Comparison of ENCODE assay signal across 7 mouse cellular contexts in genomic region chr6:108184847-108185684, GRCm38 (mm10). TPM values are rescaled to one million over a fixed set of nuclear protein-coding genes. Genes with fewer than 3 reads are reported as not detected.
DNase-seq lines count a peak whose midpoint lies in the region; ATAC-seq lines count a peak whose summit lies in the region.

TSS of gene Sumf1 (minus strand) at chr6:108185582.

- peak within 1 kb of the TSS; percentile 90 for H3K4me2 ChIP-seq in intestine, embryonic 16.5 days (ENCODE audit: low read depth, low read length)
- peak within 1 kb of the TSS; percentile 55 for H3K4me2 ChIP-seq in midbrain, embryonic 11.5 days

- ATAC-seq in intestine, embryonic 16.5 days = peak; percentile 96
- peak; percentile 96 for ATAC-seq in midbrain, embryonic 11.5 days (ENCODE audit: low FRiP score)

- H3K36me3 ChIP-seq in intestine, embryonic 16.5 days (ENCODE audit: control insufficient read depth, insufficient read depth, low read length) = no peaks in the 10 kb centered on the region
- H3K36me3 ChIP-seq in midbrain, embryonic 11.5 days (ENCODE audit: control insufficient read depth, insufficient read depth, low read length) = no peaks in the 10 kb centered on the region

- no peak within 1 kb of the TSS for H3K27ac ChIP-seq in intestine, embryonic 16.5 days (ENCODE audit: low read length)
- H3K27ac ChIP-seq in midbrain, embryonic 11.5 days (ENCODE audit: low read depth, low read length) = no peak within 1 kb of the TSS

- peak; percentile 83 for DNase-seq in adrenal gland, adult 8-10 months
- peak; percentile 86 for DNase-seq in embryo, embryonic 9.5 days (ENCODE audit: extremely low spot score)
- DNase-seq in gastrocnemius, postnatal 4 days (ENCODE audit: low spot score in 2 of 2) = peak; percentile 85 to 94
- DNase-seq in left cerebral cortex, postnatal 36 days (ENCODE audit: low spot score in 2 of 2) = peak; percentile 88 to 91
- peak; percentile 98 for DNase-seq in midbrain, embryonic 11.5 days (ENCODE audit: low spot score, missing footprints)
- peak; percentile 87 for DNase-seq in skeletal muscle tissue, adult 2 months (ENCODE audit: low read depth, low spot score)

- intact Hi-C loops in left cerebral cortex, postnatal 36 days (cut with DNase I) = loop anchor here (2.0 kb wide), 1 partner anchor 28 kb away; the partner anchor contains the start of gene Itpr1

- no peaks in the 10 kb centered on the region for H3K27me3 ChIP-seq in intestine, embryonic 16.5 days (replicated peaks; ENCODE audit: control insufficient read depth, insufficient read depth, low read length)
- H3K27me3 ChIP-seq in midbrain, embryonic 11.5 days (ENCODE audit: control insufficient read depth, insufficient read depth, low read length) = no peaks in the 10 kb centered on the region

- peaks cover 3% of the 10 kb centered on the region; the same call in 1 of the 2 replicates for H3K4me1 ChIP-seq in intestine, embryonic 16.5 days (ENCODE audit: control insufficient read depth, insufficient read depth, low read length)
- peaks cover 8% of the 10 kb centered on the region for H3K4me1 ChIP-seq in midbrain, embryonic 11.5 days (ENCODE audit: control insufficient read depth, insufficient read depth, low read length)

- H3K4me3 ChIP-seq in intestine, embryonic 16.5 days (ENCODE audit: low read length) = peak within 1 kb of the TSS; percentile 80
- H3K4me3 ChIP-seq in midbrain, embryonic 11.5 days (ENCODE audit: low read depth, low read length) = peak within 1 kb of the TSS; percentile 86

- H3K9ac ChIP-seq in intestine, embryonic 16.5 days (ENCODE audit: low read depth, low read length) = peak within 1 kb of the TSS; percentile 78
- peak within 1 kb of the TSS; percentile 83 for H3K9ac ChIP-seq in midbrain, embryonic 11.5 days (ENCODE audit: low read length)

- 4% methylated on average over 49 of the region's 49 CpGs for WGBS in intestine, embryonic 16.5 days
- WGBS in midbrain, embryonic 11.5 days = 4% methylated on average over 49 of the region's 49 CpGs

- H3K9me3 ChIP-seq in intestine, embryonic 16.5 days (ENCODE audit: control insufficient read depth, low read length) = no peaks in the 10 kb centered on the region
- H3K9me3 ChIP-seq in midbrain, embryonic 11.5 days (ENCODE audit: control insufficient read depth, low read length) = no peaks in the 10 kb centered on the region

RNA-seq across cellular contexts. Expression of gene Sumf1, which starts in this region (rescaled TPM):
- 10 to 100 TPM; 50.4 to 58.0 (median 51.8) TPM for total RNA-seq in adrenal gland, adult 8-10 months (2022)
- 10 to 100 TPM; 16.8 to 19.4 TPM for total RNA-seq in gastrocnemius, postnatal 4 days (2021)
- 21.3 and 22.1 TPM in 2 replicates for polyA plus RNA-seq in intestine, embryonic 16.5 days (2015; fragmentation: Nextera tagmentation; extraction: Ambion mirVana)
- 10 to 100 TPM; 22.1 to 24.5 TPM for total RNA-seq in left cerebral cortex, postnatal 36 days (2021)
- 14.0 and 15.4 TPM in 2 replicates for polyA plus RNA-seq in midbrain, embryonic 11.5 days (2014; fragmentation: Nextera tagmentation; extraction: Ambion mirVana)
